Comparison of ENCODE assay signal across 8 mouse cellular contexts in the genomic region with DNA sequence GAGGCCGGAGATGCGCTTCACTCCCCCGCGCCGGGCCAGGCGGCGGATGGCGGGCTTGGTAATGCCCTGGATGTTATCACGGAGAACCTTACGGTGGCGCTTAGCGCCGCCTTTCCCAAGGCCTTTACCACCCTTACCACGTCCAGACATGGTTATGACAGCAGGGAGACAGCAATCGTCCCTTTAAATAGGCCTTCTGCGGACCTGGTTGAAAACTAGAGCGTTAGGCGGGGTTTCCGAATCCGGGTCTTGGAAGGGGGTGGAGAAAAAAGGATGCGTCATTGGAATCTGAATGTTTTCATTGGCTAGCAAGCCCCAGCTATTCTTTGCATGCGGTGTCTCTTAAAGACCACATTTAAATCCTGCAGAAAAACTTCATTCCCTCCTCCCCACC. TPM values are rescaled to one million over a fixed set of nuclear protein-coding genes. Genes with fewer than 3 reads are reported as not detected.
A peak's percentile ranks its signal among the peaks of the same experiment; 100 is the strongest.
DNase-seq lines count a peak whose midpoint lies in the region; ATAC-seq and TF ChIP-seq lines count a peak whose summit lies in the region.

Gene Hist1h4c (minus strand): TSS at position 155 of the 394 bp plus-strand sequence.

- peak within 1 kb of the TSS; percentile 80 for H3K27ac ChIP-seq in gastrocnemius, adult 2 months
- H3K27ac ChIP-seq in hindbrain, postnatal 0 days, result peak within 1 kb of the TSS; percentile 87
- peak within 1 kb of the TSS; percentile 82 for H3K27ac ChIP-seq in left cerebral cortex, adult 2 months

- peak; percentile 14; the same call in 1 of the 2 replicates for TF ChIP-seq CTCF in gastrocnemius, adult 2 months (IDR thresholded peaks at IDR 0.05)
- peak; percentile 39; the same call in 1 of the 2 replicates for TF ChIP-seq CTCF in hindbrain, postnatal 0 days (IDR thresholded peaks at IDR 0.05; ENCODE audit: low read depth)
- TF ChIP-seq CTCF in left cerebral cortex, adult 2 months (IDR thresholded peaks at IDR 0.05), result no peak; the same call in 1 of the 2 replicates

- H3K4me1 ChIP-seq in hindbrain, postnatal 0 days (ENCODE audit: insufficient read depth, low read length), result no peaks in the 10 kb centered on the region

- 0% methylated on average over 20 of the region's 22 CpGs for WGBS in hindbrain, postnatal 0 days

- no peaks in the 10 kb centered on the region for H3K36me3 ChIP-seq in hindbrain, postnatal 0 days (ENCODE audit: insufficient read depth, low read length)

- peak within 1 kb of the TSS; percentile 55 for H3K9ac ChIP-seq in hindbrain, postnatal 0 days (replicated peaks; ENCODE audit: low read length)

- H3K27me3 ChIP-seq in hindbrain, postnatal 0 days (ENCODE audit: insufficient read depth, low read length), result no peaks in the 10 kb centered on the region

- DNase-seq in ZHBTc4 (ENCODE audit: low read depth, low spot score), result peak; percentile 97
- peak; percentile 97 for DNase-seq in gastrocnemius, adult 2 months
- peak; percentile 99 for DNase-seq in hindbrain, postnatal 0 days (ENCODE audit: low spot score)
- DNase-seq in left cerebral cortex, adult 2 months (ENCODE audit: extremely low spot score in 1 of 2, low spot score in 2 of 2), result peak; percentile 99
- DNase-seq in right cerebral cortex, adult 2 months (ENCODE audit: low spot score in 2 of 2), result peak; percentile 99 to 100
- peak; percentile 99 for DNase-seq in urinary bladder, postnatal 14 days (ENCODE audit: low spot score)

- intact Hi-C loops in gastrocnemius, adult 2 months (cut with DNase I), result loop anchor here (5.0 kb wide), 2 partner anchors 76 to 116 kb away; partner anchors contain the start of genes Hist1h1e, Hist1h2be and Hist1h4d
- intact Hi-C loops in left cerebral cortex, adult 2 months (cut with DNase I), result loop anchor here (1.0 to 10.0 kb wide), 6 partner anchors 13 to 1943 kb away; partner anchors contain the start of genes Hist1h1b, Hist1h1e, Hist1h2ag and Hist1h2ak

- H3K4me2 ChIP-seq in hindbrain, postnatal 0 days (ENCODE audit: low read depth, low read length), result peak within 1 kb of the TSS; percentile 78

- no peaks in the 10 kb centered on the region for H3K9me3 ChIP-seq in hindbrain, postnatal 0 days (ENCODE audit: low read length)

- peak; percentile 82 for ATAC-seq in common myeloid progenitor, adult 5-6 weeks (replicated peaks; ENCODE audit: low read depth, poor library complexity, severe bottlenecking)
- peak; percentile 98 for ATAC-seq in hindbrain, postnatal 0 days
- ATAC-seq in megakaryocyte, adult 5-6 weeks (ENCODE audit: poor library complexity, severe bottlenecking), result peak; percentile 88

- peak within 1 kb of the TSS; percentile 78 for H3K4me3 ChIP-seq in gastrocnemius, adult 2 months
- H3K4me3 ChIP-seq in hindbrain, postnatal 0 days (ENCODE audit: low read length), result peak within 1 kb of the TSS; percentile 43
- H3K4me3 ChIP-seq in left cerebral cortex, adult 2 months, result peak within 1 kb of the TSS; percentile 62

RNA-seq across cellular contexts. Expression of gene Hist1h4c, which starts in this region (rescaled TPM):
- 434 and 555 TPM in 2 replicates for total RNA-seq in common myeloid progenitor, adult 5-6 weeks (2017)
- 10 to 100 TPM; 49.8 to 61.2 TPM for total RNA-seq in gastrocnemius, adult 2 months (2021)
- total RNA-seq in hindbrain, postnatal 0 days (2014; rRNA removed), result 1,149 and 1,400 TPM in 2 replicates
- polyA plus RNA-seq in hindbrain, postnatal 0 days (2015; fragmentation: Nextera tagmentation; extraction: Ambion mirVana), result 4.0 and 4.6 TPM in 2 replicates
- total RNA-seq in left cerebral cortex, adult 2 months (2021), result 100 to 1,000 TPM; 103 TPM
- 60.8 and 62.1 TPM in 2 replicates for total RNA-seq in megakaryocyte, adult 5-6 weeks (2015)
- 282 and 359 TPM in 2 replicates for total RNA-seq in megakaryocyte, adult 5-6 weeks (2017)

Comparison
In these comparisons a context has a peak if more than half of its experiments do, and no peak if none do; other contexts are left out.
1. Peak in every context shown above with its lines: DNase-seq, ATAC-seq, H3K4me3 ChIP-seq and H3K27ac ChIP-seq.